Mouse (Mus musculus) lung, embryonic 14.5 days (tissue): ENCODE data around the gene Trp63. TPM values are rescaled to one million over a fixed set of nuclear protein-coding genes. Genes with fewer than 3 reads are reported as not detected.

ENCODE experiments used
- ATAC-seq: fragments of 200-750 bp; cut with Nextera tagmentation; 2 replicates; pipeline ENCODE4 v1.8.0; 2017; ENCODE audit warnings: mild to moderate bottlenecking, moderate TSS enrichment, moderate library complexity; ENCODE audit not compliant: insufficient read depth
- DNase-seq: peaks from one replicate; pipeline ENCODE4 v3.0.0-alpha.2; 2015
- H3K27ac ChIP-seq: fragments of 300-500 bp; sonication (generic); 2 replicates; pipeline ENCODE4 v1.5.1; 2014; ENCODE audit warnings: low read depth, mild to moderate bottlenecking, moderate library complexity
- H3K27me3 ChIP-seq: fragments of 300-500 bp; sonication (generic); 2 replicates; pipeline ENCODE4 v1.6.1; 2014; ENCODE audit warnings: low read length, control low read depth; ENCODE audit not compliant: insufficient read depth
- H3K36me3 ChIP-seq: fragments of 300-500 bp; sonication (generic); 2 replicates; pipeline ENCODE4 v1.6.1; 2014; ENCODE audit warnings: control low read depth; ENCODE audit not compliant: insufficient read depth
- H3K4me1 ChIP-seq: fragments of 300-500 bp; sonication (generic); 2 replicates; pipeline ENCODE4 v1.6.1; 2014; ENCODE audit warnings: antibody characterized with exemption, control low read depth; ENCODE audit not compliant: insufficient read depth
- H3K4me2 ChIP-seq: fragments of 300-500 bp; sonication (generic); 2 replicates; pipeline ENCODE4 v1.6.1; 2014; ENCODE audit warnings: mild to moderate bottlenecking
- H3K4me3 ChIP-seq: fragments of 300-500 bp; sonication (generic); 2 replicates; pipeline ENCODE4 v1.5.1; 2014; ENCODE audit warnings: low read depth, low read length
- H3K9ac ChIP-seq: fragments of 300-500 bp; sonication (generic); 2 replicates; pipeline ENCODE4 v1.6.1; 2014
- H3K9me3 ChIP-seq: fragments of 300-500 bp; sonication (generic); 2 replicates; pipeline ENCODE4 v1.6.1; 2016; ENCODE audit warnings: low read depth, low read length, control low read depth
- CTCF ChIP-seq: IDR thresholded peaks from 2 replicates; pipeline ENCODE4 v1.5.1; 2016; ENCODE audit warnings: antibody characterized with exemption, low read depth
- WGBS: fragments of 180-500 bp; shearing (Covaris S2); extraction: QIAGEN DNeasy Blood & Tissue Kit; methylation state at CpG from one replicate; pipeline ENCODE4 v1.1.7; 2014; 5-methylcytosine and 5-hydroxymethylcytosine counted together
- polyA plus RNA-seq: library from polyadenylated mRNA; unstranded; fragments of >200 nt; fragmentation: Nextera tagmentation; extraction: Ambion mirVana; gene quantifications from 2 replicates; pipeline ENCODE4 v1.2.1, GENCODE M21; 2014

Gene Trp63
- polyA plus RNA-seq, 1 experiment from 2014 or later, result 0.96 TPM

- no peak overlapping the region for H3K9ac ChIP-seq
- WGBS, result 78% methylated on average over 2 of the region's 2 CpGs
- H3K36me3 ChIP-seq, result no peaks in the 10 kb centered on the region
- no peak for TF ChIP-seq CTCF
- H3K27ac ChIP-seq, result no peak overlapping the region
- H3K4me1 ChIP-seq, result no peaks in the 10 kb centered on the region
- no peaks in the 10 kb centered on the region for H3K27me3 ChIP-seq
- H3K4me2 ChIP-seq, result no peak overlapping the region
- ATAC-seq (no peak), DNase-seq (no peak)
- H3K4me3 ChIP-seq, result no peak overlapping the region
- no peaks in the 10 kb centered on the region for H3K9me3 ChIP-seq
Observed at GRCm38 (mm10) chr16:25684572-25684971, 1.0 kb downstream of the Trp63 start.

- Histone ChIP-seq H3K4me1 (no peaks in the 10 kb centered on the region), H3K27me3 (no peaks in the 10 kb centered on the region), H3K9me3 (no peaks in the 10 kb centered on the region), H3K9ac (no peak overlapping the region), H3K4me2 (no peak overlapping the region), H3K36me3 (no peaks in the 10 kb centered on the region), H3K4me3 (no peak overlapping the region), H3K27ac (no peak overlapping the region)
- peak; percentile 9 for DNase-seq
- no peak for ATAC-seq
- 19% methylated on average over 5 of the region's 5 CpGs for WGBS
- no peak for TF ChIP-seq CTCF
Observed at GRCm38 (mm10) chr16:25690612-25691011, 7.0 kb downstream of the Trp63 start.

GRCm38 (mm10) chr16:25701252-25701651 lies 17.7 kb downstream of the Trp63 start:
- Histone ChIP-seq H3K9me3 (no peaks in the 10 kb centered on the region), H3K27ac (no peak overlapping the region), H3K4me3 (no peak overlapping the region), H3K27me3 (no peaks in the 10 kb centered on the region), H3K36me3 (no peaks in the 10 kb centered on the region), H3K9ac (no peak overlapping the region), H3K4me2 (no peak overlapping the region), H3K4me1 (no peaks in the 10 kb centered on the region)
- TF ChIP-seq CTCF, result no peak
- 85% methylated on average over 2 of the region's 2 CpGs for WGBS
- DNase-seq (no peak), ATAC-seq (no peak)

GRCm38 (mm10) chr16:25706260-25706659 lies 22.7 kb downstream of the Trp63 start:
- DNase-seq, result no peak
- Histone ChIP-seq H3K4me3 (no peak overlapping the region), H3K27ac (no peak overlapping the region), H3K4me1 (no peaks in the 10 kb centered on the region), H3K4me2 (no peak overlapping the region), H3K36me3 (no peaks in the 10 kb centered on the region), H3K27me3 (no peaks in the 10 kb centered on the region), H3K9me3 (no peaks in the 10 kb centered on the region), H3K9ac (no peak overlapping the region)
- TF ChIP-seq CTCF, result no peak
- ATAC-seq, result no peak

- 84% methylated on average over 3 of the region's 3 CpGs for WGBS
- no peaks in the 10 kb centered on the region for H3K4me1 ChIP-seq
- no peaks in the 10 kb centered on the region for H3K36me3 ChIP-seq
- no peak overlapping the region for H3K27ac ChIP-seq
- ATAC-seq, result no peak
- no peaks in the 10 kb centered on the region for H3K9me3 ChIP-seq
- no peak overlapping the region for H3K4me2 ChIP-seq
- no peak for DNase-seq
- TF ChIP-seq CTCF, result no peak
- no peak overlapping the region for H3K4me3 ChIP-seq
- no peak overlapping the region for H3K9ac ChIP-seq
- no peaks in the 10 kb centered on the region for H3K27me3 ChIP-seq
Observed at GRCm38 (mm10) chr16:25715790-25716189, 32.2 kb downstream of the Trp63 start.

GRCm38 (mm10) chr16:25723131-25723530 lies 39.6 kb downstream of the Trp63 start:
- Histone ChIP-seq H3K4me2 (no peak overlapping the region), H3K27ac (no peak overlapping the region), H3K9ac (no peak overlapping the region), H3K36me3 (no peaks in the 10 kb centered on the region), H3K27me3 (no peaks in the 10 kb centered on the region), H3K4me1 (no peaks in the 10 kb centered on the region), H3K4me3 (no peak overlapping the region), H3K9me3 (no peaks in the 10 kb centered on the region)
- ATAC-seq (no peak), DNase-seq (no peak)
- TF ChIP-seq CTCF, result no peak
- 78% methylated on average over 5 of the region's 5 CpGs for WGBS

GRCm38 (mm10) chr16:25727001-25727400 lies 43.4 kb downstream of the Trp63 start:
- WGBS, result 86% methylated on average over 5 of the region's 5 CpGs
- H3K9me3 ChIP-seq, result no peaks in the 10 kb centered on the region
- no peaks in the 10 kb centered on the region for H3K27me3 ChIP-seq
- no peaks in the 10 kb centered on the region for H3K4me1 ChIP-seq
- H3K4me2 ChIP-seq, result no peak overlapping the region
- ATAC-seq, result no peak
- TF ChIP-seq CTCF, result no peak
- H3K36me3 ChIP-seq, result no peaks in the 10 kb centered on the region
- H3K9ac ChIP-seq, result no peak overlapping the region
- no peak for DNase-seq
- no peak overlapping the region for H3K4me3 ChIP-seq
- no peak overlapping the region for H3K27ac ChIP-seq

- DNase-seq, result peak; percentile 45
- H3K9ac ChIP-seq, result no peak overlapping the region
Observed at GRCm38 (mm10) chr16:25727957-25728506, 44.5 kb downstream of the Trp63 start.

More at GRCm38 (mm10) chr16:25727957-25728506, 44.5 kb downstream of the Trp63 start:
- Histone ChIP-seq H3K4me1 (no peaks in the 10 kb centered on the region), H3K4me3 (no peak overlapping the region), H3K27ac (no peak overlapping the region), H3K36me3 (no peaks in the 10 kb centered on the region), H3K4me2 (no peak overlapping the region), H3K27me3 (no peaks in the 10 kb centered on the region), H3K9me3 (no peaks in the 10 kb centered on the region)
- WGBS, result 46% methylated on average over 7 of the region's 7 CpGs
- no peak for TF ChIP-seq CTCF
- ATAC-seq, result peak; percentile 60; the same call in 1 of the 2 replicates
